Comparison of ENCODE assay signal across 11 mouse cellular contexts in genomic region chr6:114690661-114691060, GRCm38 (mm10). TPM values are rescaled to one million over a fixed set of nuclear protein-coding genes. Genes with fewer than 3 reads are reported as not detected.
DNase-seq lines count a peak whose midpoint lies in the region; ATAC-seq lines count a peak whose summit lies in the region.
"Had no signal": no experiment of that assay in that cellular context is flagged by ENCODE, and none has a peak within 500 bp of the region (broad histone marks: within the 10 kb centered on the region; RNA-seq: fewer than 3 reads in every experiment).

No protein-coding gene starts in this region.

- no peaks in the 10 kb centered on the region for H3K9me3 ChIP-seq in neural tube, embryonic 15.5 days (replicated peaks)
- H3K9me3 ChIP-seq: forebrain, embryonic 13.5 days had no signal

- intact Hi-C loops in heart, postnatal 10 days (cut with DNase I) = loop anchor here (10.0 kb wide), 1 partner anchor 466 kb away; no protein-coding TSS in a partner anchor

- H3K27ac ChIP-seq in neural tube, embryonic 15.5 days (replicated peaks) = 0 out of 2 replicates have a peak overlapping the region, but pooled peaks have one; percentile 7
- H3K27ac ChIP-seq: forebrain, embryonic 13.5 days had no signal

- no peak overlapping the region for H3K4me3 ChIP-seq in neural tube, embryonic 15.5 days (replicated peaks)
- H3K4me3 ChIP-seq: forebrain, embryonic 13.5 days had no signal

- peaks cover 13% of the 10 kb centered on the region; the same call in 1 of the 2 replicates for H3K36me3 ChIP-seq in neural tube, embryonic 15.5 days

- no peak for ATAC-seq in neural tube, embryonic 15.5 days (ENCODE audit: low FRiP score)
- ATAC-seq: forebrain, embryonic 13.5 days had no signal

- no peak overlapping the region for H3K9ac ChIP-seq in neural tube, embryonic 15.5 days (replicated peaks)
- H3K9ac ChIP-seq: forebrain, embryonic 13.5 days had no signal

- DNase-seq in heart, postnatal 10 days = peak; percentile 14 to 25
- DNase-seq in heart, adult 11 months = no peak
- DNase-seq in neural tube, embryonic 10.5 days (ENCODE audit: extremely low spot score, low spot score) = no peak
- peak; percentile 36 for DNase-seq in kidney, postnatal 14 days
- peak; percentile 58 to 60 for DNase-seq in lung, postnatal 4 days
- DNase-seq in urinary bladder, postnatal 36 days (ENCODE audit: low spot score in 2 of 2) = no peak
- DNase-seq in spleen, postnatal 4 days (ENCODE audit: low spot score in 2 of 2) = no peak
- DNase-seq: embryo, embryonic 11 days; right cerebral cortex, postnatal 14 days had no signal

- H3K4me1 ChIP-seq in neural tube, embryonic 15.5 days = peaks cover 6% of the 10 kb centered on the region; the same call in 1 of the 2 replicates

- H3K27me3 ChIP-seq in neural tube, embryonic 15.5 days (replicated peaks) = no peaks in the 10 kb centered on the region
- H3K27me3 ChIP-seq: forebrain, embryonic 13.5 days had no signal

- WGBS in neural tube, embryonic 15.5 days = 33% methylated on average over 2 of the region's 2 CpGs

- H3K4me2 ChIP-seq in neural tube, embryonic 15.5 days = no peak overlapping the region
- H3K4me2 ChIP-seq: forebrain, embryonic 13.5 days had no signal

RNA-seq across cellular contexts. Expression of gene Atg7, which starts 47.8 kb away (rescaled TPM):
- 10 to 100 TPM; 15.3 to 16.1 TPM for total RNA-seq in heart, postnatal 10 days (2021)
- polyA plus RNA-seq in neural tube, embryonic 15.5 days (2015; fragmentation: Nextera tagmentation; extraction: Ambion mirVana) = 16.8 and 19.4 TPM in 2 replicates

Comparison
In these comparisons a context has a peak if more than half of its experiments do, and no peak if none do; other contexts are left out.
1. DNase-seq: peak in heart, postnatal 10 days (2 of 2), kidney, postnatal 14 days (single experiment) and lung, postnatal 4 days (2 of 2); none in heart, adult 11 months (single experiment), neural tube, embryonic 10.5 days (single experiment), urinary bladder, postnatal 36 days (0 of 2) and spleen, postnatal 4 days (0 of 2).